Mouse (Mus musculus): ENCODE data around the gene 1700088E04Rik. TPM values are rescaled to one million over a fixed set of nuclear protein-coding genes. Genes with fewer than 3 reads are reported as not detected.

Gene 1700088E04Rik
- total and polyA plus RNA-seq, 3 experiments, result 1.8 to 3.8 (median 2.6) TPM

GRCm38 (mm10) chr15:79135783-79136575 lies 5.1 kb downstream of the 1700088E04Rik start:
- Histone ChIP-seq H3K4me1 (ENCODE audit: control insufficient read depth, insufficient read depth, low read length) (peaks cover 5% of the 10 kb centered on the region), H3K36me3 (ENCODE audit: control insufficient read depth, insufficient read depth, low read length) (peaks cover 3% of the 10 kb centered on the region), H3K27me3 (ENCODE audit: control insufficient read depth, insufficient read depth, low read length) (no peaks in the 10 kb centered on the region), H3K79me2 (replicated peaks; ENCODE audit: control insufficient read depth, insufficient read depth, low read length) (no peaks in the 10 kb centered on the region), H3K9ac (ENCODE audit: low read depth, low read length) (no peak overlapping the region), H3K27ac (no peak overlapping the region), H3K4me3 (no peak overlapping the region)
- WGBS, result 66% methylated on average over 11 of the region's 11 CpGs
- TF ChIP-seq POLR2A (IDR thresholded peaks at IDR 0.05; ENCODE audit: insufficient read depth, low read depth, low read length) (0 out of 2 replicates have a peak, but pooled peaks have one; percentile 49), CTCF (IDR thresholded peaks at IDR 0.05) (no peak), EP300 (IDR thresholded peaks at IDR 0.05; ENCODE audit: insufficient read depth, low read depth, low read length) (peak; percentile 46; the same call in 1 of the 2 replicates)
- intact Hi-C loops (cut with DNase I), result no loop called here
- no peak for DNase-seq

DNA sequence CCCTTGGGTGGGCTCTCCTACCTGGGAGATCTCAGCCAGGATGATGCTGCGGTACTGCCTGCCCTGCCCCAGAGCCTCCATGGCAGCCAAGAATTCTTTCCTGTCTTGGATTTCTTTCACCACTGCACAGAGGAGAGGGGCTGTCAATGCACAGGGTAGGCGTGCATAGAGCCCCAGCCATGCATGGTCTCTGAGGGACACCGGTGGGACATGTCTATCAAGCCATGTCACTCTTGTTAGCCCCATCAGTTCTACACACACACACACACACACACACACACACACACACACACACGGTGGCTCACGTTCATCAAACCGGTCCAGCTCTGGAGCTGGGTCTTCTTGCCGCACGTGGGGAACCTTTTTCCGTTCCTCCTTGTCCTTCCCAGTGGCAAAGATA lies 5.7 kb downstream of the 1700088E04Rik start:
- Histone ChIP-seq H3K4me3 (no peak overlapping the region), H3K9ac (ENCODE audit: low read depth, low read length) (no peak overlapping the region), H3K79me2 (replicated peaks; ENCODE audit: control insufficient read depth, insufficient read depth, low read length) (no peaks in the 10 kb centered on the region), H3K27ac (no peak overlapping the region), H3K4me1 (ENCODE audit: control insufficient read depth, insufficient read depth, low read length) (peaks cover 5% of the 10 kb centered on the region), H3K36me3 (ENCODE audit: control insufficient read depth, insufficient read depth, low read length) (peaks cover 3% of the 10 kb centered on the region), H3K27me3 (ENCODE audit: control insufficient read depth, insufficient read depth, low read length) (no peaks in the 10 kb centered on the region)
- TF ChIP-seq CTCF (IDR thresholded peaks at IDR 0.05), result no peak
- no peak for TF ChIP-seq POLR2A (IDR thresholded peaks at IDR 0.05; ENCODE audit: insufficient read depth, low read depth, low read length)
- DNase-seq, result no peak
- intact Hi-C loops (cut with DNase I), result no loop called here
- 71% methylated on average over 9 of the region's 9 CpGs for WGBS

GRCm38 (mm10) chr15:79134496-79135270 lies 6.4 kb downstream of the 1700088E04Rik start:
- Histone ChIP-seq H3K36me3 (ENCODE audit: control insufficient read depth, insufficient read depth, low read length) (peaks cover 3% of the 10 kb centered on the region), H3K4me1 (ENCODE audit: control insufficient read depth, insufficient read depth, low read length) (peaks cover 5% of the 10 kb centered on the region), H3K4me3 (no peak overlapping the region), H3K9ac (ENCODE audit: low read depth, low read length) (no peak overlapping the region), H3K27me3 (ENCODE audit: control insufficient read depth, insufficient read depth, low read length) (no peaks in the 10 kb centered on the region), H3K79me2 (replicated peaks; ENCODE audit: control insufficient read depth, insufficient read depth, low read length) (no peaks in the 10 kb centered on the region), H3K27ac (no peak overlapping the region)
- 89% methylated on average over 9 of the region's 9 CpGs for WGBS
- no peak for TF ChIP-seq EP300 (IDR thresholded peaks at IDR 0.05; ENCODE audit: insufficient read depth, low read depth, low read length)
- TF ChIP-seq CTCF (IDR thresholded peaks at IDR 0.05), result no peak
- TF ChIP-seq POLR2A (IDR thresholded peaks at IDR 0.05; ENCODE audit: insufficient read depth, low read depth, low read length), result no peak
- DNase-seq, result no peak
- intact Hi-C loops (cut with DNase I), result no loop called here

DNA sequence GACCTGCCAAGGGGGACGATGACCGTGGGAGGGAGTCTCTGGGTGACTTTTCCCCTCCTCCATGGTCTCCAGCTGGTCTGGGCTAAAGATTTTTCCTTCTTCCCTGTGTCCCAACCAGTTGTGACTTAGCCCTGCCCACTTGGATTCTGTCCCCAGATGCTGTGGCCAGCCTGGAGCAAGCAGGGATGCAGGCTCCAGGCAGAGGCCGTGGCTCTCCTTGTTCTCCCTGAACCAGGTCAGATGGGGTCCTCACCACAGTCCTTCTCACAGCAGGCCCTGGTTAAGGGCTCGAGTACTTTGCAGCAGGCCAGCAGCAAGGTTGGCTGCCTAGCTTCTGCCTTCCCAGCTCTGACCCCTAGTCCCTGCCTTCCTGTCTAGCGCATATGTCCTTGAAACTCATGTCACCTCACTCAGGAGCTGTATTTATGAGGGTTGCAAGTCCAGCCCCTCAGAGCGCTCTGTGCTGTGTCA lies 7.8 kb downstream of the 1700088E04Rik start:
- DNase-seq, result peak in 1 of 2 experiments; percentile 63
- H3K9ac ChIP-seq (ENCODE audit: low read depth, low read length), result no peak overlapping the region
- no peaks in the 10 kb centered on the region for H3K79me2 ChIP-seq (replicated peaks; ENCODE audit: control insufficient read depth, insufficient read depth, low read length)
- intact Hi-C loops (cut with DNase I), result no loop called here
- H3K27me3 ChIP-seq (ENCODE audit: control insufficient read depth, insufficient read depth, low read length), result no peaks in the 10 kb centered on the region
- peaks cover 5% of the 10 kb centered on the region for H3K4me1 ChIP-seq (ENCODE audit: control insufficient read depth, insufficient read depth, low read length)
- no peak overlapping the region; the same call in 1 of the 2 replicates for H3K27ac ChIP-seq
- TF ChIP-seq CTCF (IDR thresholded peaks at IDR 0.05), result no peak
- TF ChIP-seq POLR2A (IDR thresholded peaks at IDR 0.05; ENCODE audit: insufficient read depth, low read depth, low read length), result no peak
- TF ChIP-seq EP300 (IDR thresholded peaks at IDR 0.05; ENCODE audit: insufficient read depth, low read depth, low read length), result no peak
- 68% methylated on average over 6 of the region's 6 CpGs for WGBS
- H3K36me3 ChIP-seq (ENCODE audit: control insufficient read depth, insufficient read depth, low read length), result peaks cover 3% of the 10 kb centered on the region
- no peak overlapping the region for H3K4me3 ChIP-seq

- H3K9ac ChIP-seq (ENCODE audit: low read depth, low read length), result peak overlapping the region; percentile 43
- WGBS, result 43% methylated on average over 7 of the region's 7 CpGs
- H3K79me2 ChIP-seq (replicated peaks; ENCODE audit: control insufficient read depth, insufficient read depth, low read length), result 0 out of 2 replicates have a peak, but pooled peaks cover 2% of the 10 kb centered on the region
- peak; percentile 71 to 85 for DNase-seq
- H3K4me3 ChIP-seq, result no peak overlapping the region
- peaks cover 5% of the 10 kb centered on the region for H3K4me1 ChIP-seq (ENCODE audit: control insufficient read depth, insufficient read depth, low read length)
- peak overlapping the region; percentile 78 for H3K27ac ChIP-seq
- intact Hi-C loops (cut with DNase I), result no loop called here
- TF ChIP-seq EP300 (IDR thresholded peaks at IDR 0.05; ENCODE audit: insufficient read depth, low read depth, low read length) (peak; percentile 95), CTCF (IDR thresholded peaks at IDR 0.05) (no peak), POLR2A (IDR thresholded peaks at IDR 0.05; ENCODE audit: insufficient read depth, low read depth, low read length) (peak; percentile 52; the same call in 1 of the 2 replicates)
- peaks cover 3% of the 10 kb centered on the region for H3K36me3 ChIP-seq (ENCODE audit: control insufficient read depth, insufficient read depth, low read length)
- no peaks in the 10 kb centered on the region for H3K27me3 ChIP-seq (ENCODE audit: control insufficient read depth, insufficient read depth, low read length)
Observed at GRCm38 (mm10) chr15:79131442-79131841, 9.6 kb downstream of the 1700088E04Rik start.
